Mouse (Mus musculus) forebrain, embryonic 16.5 days (tissue): ENCODE results near the gene Slc22a7. TPM values are rescaled to one million over a fixed set of nuclear protein-coding genes. Genes with fewer than 3 reads are reported as not detected.

Experiments used
- ATAC-seq: fragments of 200-750 bp; cut with Nextera tagmentation; 2 replicates; pipeline ENCODE4 v1.8.0; 2017; ENCODE audit warnings: mild to moderate bottlenecking, moderate library complexity
- H3K27ac ChIP-seq: fragments of 300-500 bp; sonication (generic); 2 replicates; pipeline ENCODE4 v1.5.1; 2014; ENCODE audit warnings: low read length, control low read depth
- H3K27me3 ChIP-seq: fragments of 300-500 bp; sonication (generic); replicated peaks from 2 replicates; pipeline ENCODE4 v1.6.1; 2014; ENCODE audit warnings: low read length; ENCODE audit not compliant: control insufficient read depth, insufficient read depth
- H3K36me3 ChIP-seq: fragments of 300-500 bp; sonication (generic); 2 replicates; pipeline ENCODE4 v1.6.1; 2014; ENCODE audit not compliant: control insufficient read depth, insufficient read depth
- H3K4me1 ChIP-seq: fragments of 300-500 bp; sonication (generic); replicated peaks from 2 replicates; pipeline ENCODE4 v1.6.1; 2014; ENCODE audit warnings: low read length; ENCODE audit not compliant: control insufficient read depth, insufficient read depth
- H3K4me2 ChIP-seq: fragments of 300-500 bp; sonication (generic); 2 replicates; pipeline ENCODE4 v1.6.1; 2014; ENCODE audit warnings: mild to moderate bottlenecking, low read length, control low read depth
- H3K4me3 ChIP-seq: fragments of 300-500 bp; sonication (generic); replicated peaks from 2 replicates; pipeline ENCODE4 v1.5.1; 2014; ENCODE audit warnings: mild to moderate bottlenecking, low read length, control low read depth
- H3K9ac ChIP-seq: fragments of 300-500 bp; sonication (generic); replicated peaks from 2 replicates; pipeline ENCODE4 v1.6.1; 2014; ENCODE audit warnings: low read depth, low read length, control low read depth
- H3K9me3 ChIP-seq: fragments of 300-500 bp; sonication (generic); 2 replicates; pipeline ENCODE4 v1.6.1; 2016; ENCODE audit warnings: low read length; ENCODE audit not compliant: control insufficient read depth
- WGBS: fragments of 180-500 bp; shearing (Covaris S2); extraction: QIAGEN DNeasy Blood & Tissue Kit; methylation state at CpG from one replicate; pipeline ENCODE4 v1.1.7; 2014; 5-methylcytosine and 5-hydroxymethylcytosine counted together
- polyA plus RNA-seq: library from polyadenylated mRNA; unstranded; fragments of >200 nt; fragmentation: Nextera tagmentation; extraction: Ambion mirVana; gene quantifications from 2 replicates; pipeline ENCODE4 v1.2.1, GENCODE M21; 2015

The Slc22a7 gene
- polyA plus RNA-seq = not detected in 2 replicates

DNA sequence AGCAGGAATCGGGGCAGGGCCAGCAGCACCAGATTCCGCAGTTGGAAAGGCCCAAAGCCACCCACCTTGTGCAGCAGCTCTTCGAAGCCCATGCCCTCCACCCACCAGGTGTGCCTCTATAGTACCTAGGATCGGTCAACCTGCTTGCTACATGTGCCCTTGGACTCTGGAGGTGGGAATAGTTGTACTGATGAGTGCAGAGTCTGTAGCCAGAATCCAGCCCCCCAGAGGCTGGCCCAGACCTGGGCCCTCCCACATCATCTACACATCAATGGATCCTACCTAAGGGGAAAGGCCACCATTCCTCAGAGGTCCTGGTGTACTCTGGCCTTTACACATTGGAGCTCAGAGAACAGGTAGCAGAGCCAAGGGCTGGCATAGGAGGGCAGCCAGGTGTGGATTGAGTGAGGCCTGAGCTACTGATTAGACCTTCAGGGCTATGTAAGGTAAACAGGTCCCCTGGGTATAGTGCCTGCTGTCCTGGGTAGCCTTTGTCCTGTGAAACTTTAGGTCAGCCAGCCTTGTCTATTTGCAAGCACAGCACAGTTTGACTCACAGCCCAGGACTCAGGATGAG lies at the start of gene Slc22a7:
Slc22a7 (minus strand) TSS at position 160 of the 576 bp plus-strand sequence.
- Histone ChIP-seq H3K4me2 (no peak within 1 kb of the TSS), H3K36me3 (no peaks in the 10 kb centered on the region), H3K9me3 (no peaks in the 10 kb centered on the region), H3K4me1 (peaks cover 4% of the 10 kb centered on the region; the same call in 1 of the 2 replicates), H3K27ac (no peak within 1 kb of the TSS), H3K27me3 (no peaks in the 10 kb centered on the region), H3K4me3 (no peak within 1 kb of the TSS), H3K9ac (no peak within 1 kb of the TSS)
- no peak for ATAC-seq
- 76% methylated on average over 4 of the region's 4 CpGs for WGBS

DNA sequence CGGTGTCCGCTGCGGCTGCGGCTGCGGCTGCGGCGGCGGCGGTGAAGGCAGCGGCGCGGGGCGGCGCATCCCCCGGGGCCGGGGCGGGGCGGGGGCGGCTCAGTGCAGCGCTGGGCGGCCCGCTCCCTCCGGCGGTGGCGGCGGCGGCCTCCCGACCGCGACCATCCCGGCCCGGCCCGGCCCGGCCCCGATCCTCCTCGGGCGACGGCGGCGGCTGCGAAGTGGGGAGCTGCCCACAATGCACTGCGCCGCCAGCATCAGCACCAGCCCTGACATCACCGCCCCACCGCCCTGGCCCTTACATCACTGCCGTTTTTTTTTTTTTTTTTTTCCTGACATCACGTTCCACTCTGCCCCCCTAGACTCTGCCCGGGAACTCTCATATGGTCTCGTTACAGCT lies 49.2 kb upstream of the Slc22a7 start, which contains the start of gene Ttbk1:
Ttbk1 (minus strand) TSS at position 245 of the 400 bp plus-strand sequence.
- peak; percentile 83 for ATAC-seq
- Histone ChIP-seq H3K36me3 (no peaks in the 10 kb centered on the region), H3K27ac (peak within 1 kb of the TSS; percentile 44), H3K9ac (peak within 1 kb of the TSS; percentile 94), H3K4me3 (peak within 1 kb of the TSS; percentile 75), H3K9me3 (no peaks in the 10 kb centered on the region), H3K4me2 (peak within 1 kb of the TSS; percentile 89), H3K4me1 (peaks cover 45% of the 10 kb centered on the region), H3K27me3 (no peaks in the 10 kb centered on the region)
- under 1% methylated on average over 36 of the region's 49 CpGs for WGBS

DNA sequence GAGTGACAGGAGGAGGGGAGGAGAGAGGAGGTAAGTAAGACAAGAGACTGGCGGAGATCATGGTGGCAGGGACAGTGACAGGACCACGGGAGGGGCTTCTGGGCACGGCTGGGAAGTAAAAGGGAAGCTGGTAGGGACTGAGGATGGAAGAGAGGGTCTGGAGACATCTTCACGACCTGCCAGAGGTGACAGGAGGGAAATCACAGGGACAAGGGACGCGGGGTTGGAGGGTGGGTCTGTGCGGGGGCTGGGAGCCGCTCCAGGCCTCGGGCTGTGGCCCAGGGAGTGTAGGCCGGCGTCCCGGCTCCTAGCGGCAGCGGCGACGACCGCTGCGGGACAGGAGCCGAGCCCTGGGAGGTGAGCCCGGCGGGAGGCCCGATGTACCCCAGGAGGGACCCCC lies 48.7 kb upstream of the Slc22a7 start:
- Histone ChIP-seq H3K27ac (peak overlapping the region; percentile 44), H3K36me3 (no peaks in the 10 kb centered on the region), H3K4me2 (peak overlapping the region; percentile 89), H3K27me3 (no peaks in the 10 kb centered on the region), H3K4me3 (peak overlapping the region; percentile 75), H3K4me1 (peaks cover 45% of the 10 kb centered on the region), H3K9ac (peak overlapping the region; percentile 94), H3K9me3 (no peaks in the 10 kb centered on the region)
- WGBS = under 1% methylated on average over 21 of the region's 22 CpGs
- ATAC-seq = peak; percentile 48

DNA sequence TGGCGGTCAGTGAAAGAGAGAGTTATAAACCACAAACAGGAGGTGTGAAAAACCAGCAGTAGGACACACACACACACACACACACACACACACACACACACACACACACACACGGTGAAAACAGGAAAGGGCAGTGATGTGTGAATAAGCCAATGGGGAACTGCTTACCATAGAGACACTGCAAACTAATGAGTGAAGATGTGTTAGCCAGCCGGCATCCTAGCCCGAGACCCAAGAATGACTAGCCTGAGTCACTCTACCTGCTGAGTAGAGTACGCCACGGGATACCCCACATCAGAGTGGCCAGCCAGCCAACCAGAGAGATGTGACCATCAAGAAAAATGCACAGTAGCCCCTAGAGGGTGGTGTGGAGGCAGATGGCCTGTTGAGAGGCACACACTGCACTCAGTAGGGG lies 46.2 kb upstream of the Slc22a7 start:
- Histone ChIP-seq H3K27ac (no peak overlapping the region), H3K4me3 (peak overlapping the region; percentile 43)
- 16% methylated on average over 6 of the region's 6 CpGs for WGBS

DNA sequence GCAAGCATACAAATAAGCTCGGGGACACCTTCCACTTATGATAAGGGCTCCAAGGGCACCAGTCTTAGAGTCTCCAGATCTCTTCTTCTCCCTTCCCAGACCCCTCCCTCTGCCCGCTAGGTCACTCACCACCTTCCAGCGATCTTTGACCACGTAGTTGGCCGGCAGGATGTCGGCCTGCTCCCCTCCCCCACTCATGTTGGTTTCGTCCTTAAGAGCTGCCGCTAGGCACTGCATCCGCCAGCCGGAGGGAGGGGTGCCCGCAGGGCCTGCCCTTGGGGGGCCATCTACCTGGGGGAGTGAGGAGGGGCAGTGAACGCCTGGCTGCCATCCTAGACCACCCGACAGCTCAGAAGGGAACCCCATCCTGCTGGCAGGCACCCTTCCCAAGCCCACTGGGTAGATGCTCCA lies 45.8 kb upstream of the Slc22a7 start:
- H3K4me1 ChIP-seq = peaks cover 45% of the 10 kb centered on the region
- peaks cover 9% of the 10 kb centered on the region for H3K36me3 ChIP-seq
- H3K27me3 ChIP-seq = no peaks in the 10 kb centered on the region
- H3K4me2 ChIP-seq = peak overlapping the region; percentile 81
- H3K4me3 ChIP-seq = peak overlapping the region; percentile 43
- H3K9me3 ChIP-seq = no peaks in the 10 kb centered on the region
- H3K27ac ChIP-seq = no peak overlapping the region
- no peak for ATAC-seq
- H3K9ac ChIP-seq = peak overlapping the region; percentile 51
- whole genome bisulfite sequencing = 3% methylated on average over 13 of the region's 13 CpGs

More for the DNA sequence above, 46.2 kb upstream of the Slc22a7 start:
- Histone ChIP-seq H3K9ac (no peak overlapping the region), H3K36me3 (peaks cover 5% of the 10 kb centered on the region; the same call in 1 of the 2 replicates), H3K4me1 (peaks cover 45% of the 10 kb centered on the region), H3K4me2 (peak overlapping the region; percentile 81), H3K27me3 (no peaks in the 10 kb centered on the region), H3K9me3 (no peaks in the 10 kb centered on the region)
- no peak for ATAC-seq

DNA sequence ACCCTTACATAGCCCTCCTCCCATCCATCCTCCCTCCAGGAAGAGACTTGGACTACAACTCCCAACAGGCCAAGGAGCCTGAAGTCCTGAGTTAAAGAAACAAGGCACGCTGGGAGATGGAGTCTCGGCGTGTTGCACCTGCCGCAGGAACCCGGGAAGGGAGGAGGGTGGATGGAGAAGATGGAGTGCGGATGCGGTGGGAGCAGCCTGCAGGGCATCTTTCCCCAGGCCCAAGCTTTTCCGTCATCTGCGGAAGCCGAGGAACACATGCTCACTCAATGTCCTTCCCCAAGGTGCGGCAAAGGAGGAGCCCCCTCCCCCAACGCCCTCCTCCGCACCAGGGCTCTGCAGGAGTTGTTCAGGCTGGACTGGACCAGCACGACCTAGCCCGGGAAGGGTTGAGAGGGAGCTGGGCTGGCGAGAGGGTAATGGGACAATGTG lies 45.3 kb upstream of the Slc22a7 start:
- no peak overlapping the region for H3K27ac ChIP-seq
- peak; percentile 49 for ATAC-seq
- 3% methylated on average over 16 of the region's 16 CpGs for WGBS
- peaks cover 45% of the 10 kb centered on the region for H3K4me1 ChIP-seq
- H3K9ac ChIP-seq = peak overlapping the region; percentile 51
- H3K4me3 ChIP-seq = peak overlapping the region; percentile 43
- H3K36me3 ChIP-seq = peaks cover 10% of the 10 kb centered on the region
- H3K27me3 ChIP-seq = no peaks in the 10 kb centered on the region
- H3K9me3 ChIP-seq = no peaks in the 10 kb centered on the region
- peak overlapping the region; percentile 81 for H3K4me2 ChIP-seq

DNA sequence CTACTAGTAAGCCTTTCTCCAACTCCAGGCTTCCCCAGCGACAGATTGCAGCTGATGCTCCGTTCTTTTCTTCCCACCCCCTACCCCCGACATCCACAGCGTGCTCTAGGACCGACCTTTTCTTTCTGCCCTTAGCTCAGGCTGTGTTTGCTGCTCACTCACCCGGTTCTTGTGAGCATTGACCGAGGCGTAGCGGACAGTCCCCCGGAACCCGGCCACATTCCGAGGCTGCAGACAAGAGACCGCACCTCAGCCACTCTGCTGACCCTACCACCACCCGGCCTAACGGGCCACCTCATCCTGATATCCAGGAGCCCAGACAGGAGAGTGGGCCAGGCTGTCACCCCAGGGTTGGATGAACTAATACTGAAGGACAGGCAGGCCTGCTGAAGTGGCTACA lies 39.0 kb upstream of the Slc22a7 start:
- H3K27me3 ChIP-seq = no peaks in the 10 kb centered on the region
- ATAC-seq = no peak

DNA sequence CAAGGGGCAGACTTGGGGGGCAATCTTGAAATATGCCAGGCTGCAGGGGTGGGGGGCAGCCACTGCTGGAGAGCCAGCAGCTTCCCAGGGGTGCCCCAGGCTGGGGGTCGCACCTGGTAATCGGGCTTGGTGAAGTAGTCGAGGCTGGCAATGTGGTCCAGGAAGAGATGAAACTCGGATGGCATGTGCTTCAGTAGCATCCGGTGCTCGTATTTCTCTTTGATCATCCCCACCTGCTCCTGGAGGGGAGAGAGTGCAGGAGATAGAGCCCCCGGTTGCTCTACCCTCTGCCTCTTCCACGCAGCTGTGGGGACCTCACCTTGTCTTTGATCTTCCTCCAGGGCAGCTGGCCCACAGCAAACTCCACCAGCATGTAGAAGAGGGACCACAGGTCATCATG lies 38.3 kb upstream of the Slc22a7 start:
- no peak overlapping the region for H3K9ac ChIP-seq
- H3K4me2 ChIP-seq = no peak overlapping the region
- H3K27ac ChIP-seq = no peak overlapping the region
- no peak overlapping the region for H3K4me3 ChIP-seq
- ATAC-seq = no peak
- H3K9me3 ChIP-seq = no peaks in the 10 kb centered on the region
- peaks cover 40% of the 10 kb centered on the region for H3K36me3 ChIP-seq
- 85% methylated on average over 8 of the region's 8 CpGs for WGBS
- no peaks in the 10 kb centered on the region for H3K27me3 ChIP-seq
- H3K4me1 ChIP-seq = no peaks in the 10 kb centered on the region

More for the DNA sequence above, 39.0 kb upstream of the Slc22a7 start:
- Histone ChIP-seq H3K4me3 (no peak overlapping the region), H3K36me3 (peaks cover 40% of the 10 kb centered on the region), H3K9ac (no peak overlapping the region), H3K4me2 (no peak overlapping the region), H3K9me3 (no peaks in the 10 kb centered on the region), H3K4me1 (no peaks in the 10 kb centered on the region), H3K27ac (no peak overlapping the region)
- 91% methylated on average over 15 of the region's 15 CpGs for WGBS

DNA sequence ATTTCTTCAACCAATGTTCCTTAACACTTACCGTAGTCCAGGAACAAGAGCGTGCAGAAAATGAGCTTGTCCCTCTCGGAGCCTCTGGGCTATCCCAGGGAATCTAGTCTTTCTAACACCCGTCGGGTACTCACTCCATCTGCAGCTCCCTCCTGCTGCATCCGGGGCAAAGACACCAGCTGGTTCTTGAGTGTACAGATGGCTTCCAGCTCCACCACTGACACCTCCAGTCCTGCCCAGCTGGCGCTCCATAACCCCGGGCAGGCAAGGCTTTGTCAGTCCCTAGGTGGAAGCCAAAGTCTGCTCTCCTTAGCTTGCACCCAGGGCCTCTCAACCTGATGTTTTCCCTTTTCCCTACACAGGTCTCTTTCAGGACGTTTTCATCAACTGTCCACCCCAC lies 29.6 kb upstream of the Slc22a7 start:
- peaks cover 29% of the 10 kb centered on the region for H3K36me3 ChIP-seq
- 62% methylated on average over 9 of the region's 9 CpGs for WGBS
- ATAC-seq = peak; percentile 49; the same call in 1 of the 2 replicates

More for the DNA sequence above, 29.6 kb upstream of the Slc22a7 start:
- no peak overlapping the region for H3K9ac ChIP-seq
- no peak overlapping the region for H3K4me2 ChIP-seq
- peaks cover 4% of the 10 kb centered on the region; the same call in 1 of the 2 replicates for H3K4me1 ChIP-seq
- H3K27ac ChIP-seq = peak overlapping the region; percentile 32; the same call in 1 of the 2 replicates
- H3K9me3 ChIP-seq = no peaks in the 10 kb centered on the region
- H3K4me3 ChIP-seq = no peak overlapping the region
- H3K27me3 ChIP-seq = no peaks in the 10 kb centered on the region
